Mouse (Mus musculus): ENCODE measurements around the gene Maff.
A peak's percentile ranks its signal among the peaks of the same experiment; 100 is the strongest.

Maff gene

GRCm38 (mm10) chr15:79366402-79366801 is 20.0 kb downstream of the Maff start:
- no peak for DNase-seq

GRCm38 (mm10) chr15:79368313-79368811 is 21.9 kb downstream of the Maff start:
- DNase-seq = peak; percentile 61

- no peak for DNase-seq
These were observed 22.5 kb downstream of the Maff start for GRCm38 (mm10) chr15:79368861-79369440.

GRCm38 (mm10) chr15:79369452-79370280 is 23.2 kb downstream of the Maff start:
- DNase-seq = no peak

- no peak for DNase-seq
These were observed 23.9 kb downstream of the Maff start for GRCm38 (mm10) chr15:79370281-79370843.

GRCm38 (mm10) chr15:79374760-79375159 is 28.3 kb downstream of the Maff start:
- DNase-seq = no peak

- DNase-seq = peak; percentile 79
These were observed 31.3 kb downstream of the Maff start for GRCm38 (mm10) chr15:79377681-79378080.

- DNase-seq = no peak
These were observed 32.2 kb downstream of the Maff start for GRCm38 (mm10) chr15:79378608-79379007.

- DNase-seq = no peak
These were observed 33.2 kb downstream of the Maff start for GRCm38 (mm10) chr15:79379658-79380057.

- peak; percentile 74 for DNase-seq
These were observed 34.3 kb downstream of the Maff start for GRCm38 (mm10) chr15:79380468-79381444.

- no peak for DNase-seq
These were observed 35.2 kb downstream of the Maff start for GRCm38 (mm10) chr15:79381644-79382043.

- DNase-seq = no peak
These were observed 40.7 kb downstream of the Maff start for GRCm38 (mm10) chr15:79387081-79387480.

- no peak for DNase-seq
These were observed 41.2 kb downstream of the Maff start for GRCm38 (mm10) chr15:79387611-79388010.

- DNase-seq = no peak
These were observed 41.8 kb downstream of the Maff start for GRCm38 (mm10) chr15:79388171-79388570.

- peak; percentile 58 for DNase-seq
These were observed 44.0 kb downstream of the Maff start for GRCm38 (mm10) chr15:79390434-79390833.

GRCm38 (mm10) chr15:79391447-79392093 is 45.1 kb downstream of the Maff start:
- DNase-seq = peak; percentile 86

- no peak for DNase-seq
These were observed 46.1 kb downstream of the Maff start for GRCm38 (mm10) chr15:79392527-79392926.

- no peak for DNase-seq
These were observed 46.7 kb downstream of the Maff start for GRCm38 (mm10) chr15:79393101-79393500.

- DNase-seq = no peak
These were observed 48.4 kb downstream of the Maff start for GRCm38 (mm10) chr15:79394842-79395241.

GRCm38 (mm10) chr15:79395281-79395680 is 48.9 kb downstream of the Maff start:
- DNase-seq = no peak

GRCm38 (mm10) chr15:79396736-79397135 is 50.3 kb downstream of the Maff start:
- DNase-seq = peak; percentile 81

All from kidney, postnatal 14 days (tissue).